8 mouse cellular contexts compared by ENCODE assay signal in the genomic region with DNA sequence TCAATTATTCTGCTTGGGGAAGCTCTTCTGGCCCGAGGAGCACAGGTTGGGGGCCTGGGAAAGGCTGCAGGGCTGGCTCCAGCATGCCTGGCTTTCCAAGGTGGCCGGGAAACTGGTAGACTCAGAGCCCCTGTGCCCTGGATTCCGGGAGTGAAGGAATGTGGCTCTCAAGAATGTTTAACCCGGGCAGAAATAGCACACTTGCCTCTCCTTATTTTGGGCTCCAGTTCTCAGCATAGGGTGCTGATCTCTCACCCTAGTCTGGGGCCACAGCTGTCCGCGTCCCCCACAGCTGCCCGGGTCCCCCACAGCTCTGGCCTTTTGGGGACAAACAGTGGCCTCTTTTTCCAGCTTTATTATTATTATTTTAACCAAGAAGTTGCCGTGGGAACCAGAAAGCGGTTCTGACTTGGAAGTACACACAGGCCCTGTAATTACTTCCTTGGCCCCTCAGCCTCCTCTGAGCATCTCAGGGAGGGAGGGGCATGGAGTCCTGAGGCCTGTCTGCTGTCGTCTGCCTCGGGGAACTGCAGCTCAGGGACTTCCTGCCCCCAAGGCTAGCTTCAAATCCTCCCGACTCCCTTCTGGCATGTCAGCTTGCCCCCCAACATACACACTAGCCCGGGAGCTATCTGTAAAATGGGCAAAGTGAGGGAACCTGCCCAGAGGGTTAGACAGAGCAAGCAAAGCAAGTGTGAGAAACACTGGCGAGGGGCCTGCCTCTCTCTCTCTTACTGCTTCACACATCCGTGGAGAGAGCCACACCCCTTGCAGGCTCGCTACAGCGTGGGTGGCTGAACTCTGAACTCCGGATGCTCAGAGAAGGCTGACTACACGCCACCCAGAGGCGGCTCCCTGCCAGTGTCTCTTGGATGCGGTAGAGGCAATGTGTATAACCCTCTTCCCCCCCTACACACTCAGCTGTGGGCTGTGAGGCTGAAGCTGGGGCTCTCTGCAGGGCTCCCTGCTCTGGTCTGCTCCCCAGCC. TPM values are rescaled to one million over a fixed set of nuclear protein-coding genes. Genes with fewer than 3 reads are reported as not detected.
DNase-seq lines count a peak whose midpoint lies in the region; ATAC-seq lines count a peak whose summit lies in the region.

No protein-coding gene starts in this region.

- H3K4me1 ChIP-seq in limb, embryonic 10.5 days = peaks cover 66% of the 10 kb centered on the region
- peaks cover 26% of the 10 kb centered on the region for H3K4me1 ChIP-seq in midbrain, embryonic 11.5 days (ENCODE audit: control insufficient read depth, insufficient read depth, low read length)

- WGBS in limb, embryonic 10.5 days = 21% methylated on average over 21 of the region's 21 CpGs
- WGBS in midbrain, embryonic 11.5 days = 22% methylated on average over 21 of the region's 21 CpGs

- no peak overlapping the region for H3K9ac ChIP-seq in midbrain, embryonic 11.5 days (ENCODE audit: low read length)

- H3K4me3 ChIP-seq in limb, embryonic 10.5 days = 0 out of 2 replicates have a peak overlapping the region, but pooled peaks have one; percentile 21
- no peak overlapping the region for H3K4me3 ChIP-seq in midbrain, embryonic 11.5 days (ENCODE audit: low read depth, low read length)

- peak; percentile 33 to 65 for DNase-seq in adrenal gland, adult (ENCODE audit: inconsistent age in 2 of 2, low spot score in 1 of 2)
- no peak for DNase-seq in adrenal gland, adult 8-10 months
- DNase-seq in cerebellum, postnatal 25 days = peak; percentile 76 to 83
- DNase-seq in gastrocnemius, postnatal 25 days = peak; percentile 60
- peak; percentile 65 for DNase-seq in limb, embryonic 10.5 days (ENCODE audit: low spot score)
- DNase-seq in midbrain, embryonic 11.5 days (ENCODE audit: low spot score, missing footprints) = peak; percentile 93
- peak; percentile 77 for DNase-seq in spleen, adult 12 weeks (ENCODE audit: low spot score)

- H3K36me3 ChIP-seq in limb, embryonic 10.5 days = peaks cover 10% of the 10 kb centered on the region
- H3K36me3 ChIP-seq in midbrain, embryonic 11.5 days (ENCODE audit: control insufficient read depth, insufficient read depth, low read length) = no peaks in the 10 kb centered on the region

- peak; percentile 98 for ATAC-seq in inflammation-experienced regulatory T-cells, adult 6 months
- peak; percentile 38; the same call in 1 of the 2 replicates for ATAC-seq in midbrain, embryonic 11.5 days (ENCODE audit: low FRiP score)

- no peaks in the 10 kb centered on the region for H3K9me3 ChIP-seq in limb, embryonic 10.5 days (replicated peaks)
- H3K9me3 ChIP-seq in midbrain, embryonic 11.5 days (ENCODE audit: control insufficient read depth, low read length) = no peaks in the 10 kb centered on the region

- no peak overlapping the region for H3K4me2 ChIP-seq in midbrain, embryonic 11.5 days

- no peaks in the 10 kb centered on the region for H3K27me3 ChIP-seq in limb, embryonic 10.5 days (ENCODE audit: low read depth, poor library complexity, severe bottlenecking)
- H3K27me3 ChIP-seq in midbrain, embryonic 11.5 days (ENCODE audit: control insufficient read depth, insufficient read depth, low read length) = no peaks in the 10 kb centered on the region

- H3K27ac ChIP-seq in limb, embryonic 10.5 days = peak overlapping the region; percentile 59
- no peak overlapping the region for H3K27ac ChIP-seq in midbrain, embryonic 11.5 days (ENCODE audit: low read depth, low read length)

RNA-seq across cellular contexts. Expression of a gene that starts 10.6 kb away (rescaled TPM):
- total RNA-seq in adrenal gland, adult 8-10 months (2022) = 10 to 100 TPM in 2 of 4 experiments, 1 to 10 TPM in 2; 4.4 to 11.0 (median 7.7) TPM
- total RNA-seq in gastrocnemius, postnatal 25 days (2021) = 1 to 10 TPM; 4.7 to 4.8 TPM
- 1 to 10 TPM in 2 of 3 experiments, under 1 TPM in 1; 0.63 to 1.4 (median 1.4) TPM for polyA plus RNA-seq in inflammation-experienced regulatory T-cells, adult 6 months (2017; shearing (Covaris generic))
- polyA plus RNA-seq in limb, embryonic 10.5 days (2016; fragmentation: Nextera tagmentation; extraction: Ambion mirVana) = 57.5 and 62.0 TPM in 2 replicates
- 64.3 and 67.4 TPM in 2 replicates for polyA plus RNA-seq in midbrain, embryonic 11.5 days (2014; fragmentation: Nextera tagmentation; extraction: Ambion mirVana)

RNA-seq across cellular contexts. Expression of a gene that starts 58.0 kb away (rescaled TPM):
- total RNA-seq in adrenal gland, adult 8-10 months (2022) = 1 to 10 TPM in 3 of 4 experiments, under 1 TPM in 1; 0.84 to 2.5 (median 1.4) TPM
- 10 to 100 TPM; 33.0 to 38.1 TPM for total RNA-seq in gastrocnemius, postnatal 25 days (2021)
- under 1 TPM; 0.20 to 0.54 (median 0.38) TPM for polyA plus RNA-seq in inflammation-experienced regulatory T-cells, adult 6 months (2017; shearing (Covaris generic))
- polyA plus RNA-seq in limb, embryonic 10.5 days (2016; fragmentation: Nextera tagmentation; extraction: Ambion mirVana) = 0.19 TPM in 1 of 2 replicates, not detected in the other
- polyA plus RNA-seq in midbrain, embryonic 11.5 days (2014; fragmentation: Nextera tagmentation; extraction: Ambion mirVana) = 0.10 TPM in 1 of 2 replicates, not detected in the other

Comparison
In these comparisons a context has a peak if more than half of its experiments do, and no peak if none do; other contexts are left out.
1. RNA of a gene that starts 10.6 kb away (polyA plus RNA-seq): 64.3 to 67.4 TPM in midbrain, embryonic 11.5 days and 57.5 to 62.0 TPM in limb, embryonic 10.5 days; 0.63 to 1.4 TPM in inflammation-experienced regulatory T-cells, adult 6 months; every median in the first group is over 10 times any median in the second.